Mouse (Mus musculus) midbrain, embryonic 12.5 days (tissue): Measurements from ENCODE around the gene Pkig. TPM values are rescaled to one million over a fixed set of nuclear protein-coding genes. Genes with fewer than 3 reads are reported as not detected.

Experiments
- ATAC-seq: fragments of 200-750 bp; cut with Nextera tagmentation; 2 replicates; pipeline ENCODE4 v1.8.0; 2017; ENCODE audit warnings: low read depth, moderate TSS enrichment, moderate library complexity; ENCODE audit not compliant: low FRiP score
- H3K27ac ChIP-seq: fragments of 300-500 bp; sonication (generic); replicated peaks from 2 replicates; pipeline ENCODE4 v1.5.1; 2016; ENCODE audit warnings: mild to moderate bottlenecking
- H3K27me3 ChIP-seq: fragments of 300-500 bp; sonication (generic); 2 replicates; pipeline ENCODE4 v1.6.1; 2016; ENCODE audit warnings: mild to moderate bottlenecking
- H3K36me3 ChIP-seq: fragments of 300-500 bp; sonication (generic); 2 replicates; pipeline ENCODE4 v1.6.1; 2016
- H3K4me1 ChIP-seq: fragments of 300-500 bp; sonication (generic); 2 replicates; pipeline ENCODE4 v1.6.1; 2016
- H3K4me2 ChIP-seq: fragments of 300-500 bp; sonication (generic); replicated peaks from 2 replicates; pipeline ENCODE4 v1.6.1; 2016; ENCODE audit warnings: mild to moderate bottlenecking, moderate library complexity
- H3K4me3 ChIP-seq: fragments of 300-500 bp; sonication (generic); 2 replicates; pipeline ENCODE4 v1.5.1; 2016; ENCODE audit warnings: mild to moderate bottlenecking
- H3K9ac ChIP-seq: fragments of 300-500 bp; sonication (generic); replicated peaks from 2 replicates; pipeline ENCODE4 v1.6.1; 2016; ENCODE audit warnings: mild to moderate bottlenecking, moderate library complexity
- H3K9me3 ChIP-seq: fragments of 300-500 bp; sonication (generic); 2 replicates; pipeline ENCODE4 v1.6.1; 2016; ENCODE audit warnings: mild to moderate bottlenecking
- WGBS: fragments of 180-500 bp; shearing (Covaris S2); methylation state at CpG from one replicate; pipeline ENCODE4 v1.1.7; 2016; 5-methylcytosine and 5-hydroxymethylcytosine counted together
- polyA plus RNA-seq: library from polyadenylated mRNA; unstranded; fragments of >200 nt; fragmentation: Nextera tagmentation; extraction: Ambion mirVana; gene quantifications from 2 replicates; pipeline ENCODE4 v1.2.1, GENCODE M21; 2016

Pkig gene
- polyA plus RNA-seq: 120 and 125 TPM in 2 replicates

DNA sequence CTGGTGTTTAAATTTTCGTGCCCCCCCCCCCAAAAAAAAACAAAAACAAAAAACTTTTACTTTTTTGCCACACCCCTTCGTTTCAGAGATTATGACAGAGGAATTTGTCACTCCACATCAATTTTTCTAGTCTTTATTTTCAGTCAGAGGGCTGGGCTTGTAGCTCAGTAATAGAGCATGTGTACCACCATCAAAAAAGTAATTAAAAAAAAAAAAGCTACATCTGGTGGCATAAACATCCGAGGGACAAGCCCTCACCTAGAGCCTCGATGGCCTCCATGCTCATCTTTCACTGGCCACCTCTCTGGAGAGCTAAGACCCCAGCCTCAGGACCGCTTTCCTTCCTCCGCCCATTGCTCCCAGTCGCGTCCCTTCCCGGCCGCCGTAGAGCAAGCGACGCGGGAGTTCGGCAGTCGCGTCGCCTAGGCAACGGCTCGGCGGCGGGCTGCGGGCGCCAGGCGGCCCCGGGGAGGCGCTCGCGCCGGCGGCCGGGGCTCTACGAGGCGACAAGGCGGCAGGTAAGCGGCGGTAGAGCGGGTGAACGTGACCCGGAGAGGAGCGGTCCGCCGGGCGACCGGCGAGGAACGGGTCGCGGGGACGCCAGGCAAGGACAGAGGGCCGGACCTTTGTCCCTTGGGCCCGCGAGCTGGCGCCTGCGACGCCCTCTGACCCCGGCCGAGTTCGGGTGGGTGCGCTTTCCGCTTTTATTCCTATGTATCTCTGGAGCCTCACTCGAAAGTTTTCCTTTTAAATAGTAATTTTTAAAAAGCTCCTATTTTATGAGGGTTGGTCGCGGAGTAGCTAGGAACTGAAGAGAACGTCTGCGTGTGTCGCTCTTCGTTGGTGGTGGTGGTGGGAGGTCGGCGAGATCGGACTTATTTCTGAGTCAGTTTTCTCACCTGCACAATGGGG, at the start of gene Pkig:
TSS of gene Pkig (plus strand) at position 412 of the 912 bp plus-strand sequence.
- Histone ChIP-seq H3K9ac (peak within 1 kb of the TSS; percentile 60), H3K36me3 (no peaks in the 10 kb centered on the region), H3K9me3 (no peaks in the 10 kb centered on the region), H3K27me3 (no peaks in the 10 kb centered on the region), H3K4me1 (peaks cover 18% of the 10 kb centered on the region), H3K27ac (peak within 1 kb of the TSS; percentile 72), H3K4me2 (peak within 1 kb of the TSS; percentile 60), H3K4me3 (peak within 1 kb of the TSS; percentile 61)
- ATAC-seq: peak; percentile 92
- under 1% methylated on average over 65 of the region's 71 CpGs for WGBS

DNA sequence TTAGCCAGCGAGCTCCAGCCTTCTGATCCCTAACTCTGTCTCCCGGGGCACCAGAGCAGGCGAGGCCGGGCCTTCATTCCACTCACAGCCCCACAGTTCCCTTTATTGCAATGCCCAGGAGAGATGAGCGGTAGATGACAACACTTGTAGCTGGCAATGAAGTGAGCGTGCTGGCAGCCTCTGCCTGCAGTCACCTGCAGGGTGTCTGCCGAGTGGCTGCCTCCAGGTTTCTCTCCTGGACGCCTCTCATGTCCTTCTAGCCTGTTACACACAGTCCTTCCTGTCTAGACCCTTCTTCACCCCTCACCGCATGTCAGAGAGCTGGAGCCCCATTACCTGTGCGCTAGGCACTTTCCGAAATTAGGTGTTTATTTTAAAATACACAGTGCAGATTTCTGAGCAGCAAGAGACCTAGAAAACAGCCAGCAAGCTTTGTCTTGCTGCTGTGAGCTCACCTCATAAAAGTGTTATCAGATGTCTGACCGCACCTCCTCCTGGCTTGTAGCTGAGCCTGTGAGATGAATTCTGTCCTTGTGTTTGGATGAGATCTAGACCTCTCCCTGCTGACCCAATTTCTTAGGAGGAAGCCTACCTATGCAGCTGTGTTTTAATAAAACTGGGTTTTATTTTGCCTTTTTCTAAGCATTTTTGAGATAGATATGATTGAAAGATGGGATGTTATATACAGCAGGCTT, 48.8 kb upstream of the Pkig start:
- Histone ChIP-seq H3K9ac (no peak overlapping the region), H3K4me3 (no peak overlapping the region), H3K9me3 (no peaks in the 10 kb centered on the region), H3K36me3 (peaks cover 34% of the 10 kb centered on the region), H3K4me2 (no peak overlapping the region), H3K4me1 (no peaks in the 10 kb centered on the region), H3K27ac (no peak overlapping the region), H3K27me3 (no peaks in the 10 kb centered on the region)
- WGBS: 89% methylated on average over 12 of the region's 12 CpGs
- no peak for ATAC-seq

DNA sequence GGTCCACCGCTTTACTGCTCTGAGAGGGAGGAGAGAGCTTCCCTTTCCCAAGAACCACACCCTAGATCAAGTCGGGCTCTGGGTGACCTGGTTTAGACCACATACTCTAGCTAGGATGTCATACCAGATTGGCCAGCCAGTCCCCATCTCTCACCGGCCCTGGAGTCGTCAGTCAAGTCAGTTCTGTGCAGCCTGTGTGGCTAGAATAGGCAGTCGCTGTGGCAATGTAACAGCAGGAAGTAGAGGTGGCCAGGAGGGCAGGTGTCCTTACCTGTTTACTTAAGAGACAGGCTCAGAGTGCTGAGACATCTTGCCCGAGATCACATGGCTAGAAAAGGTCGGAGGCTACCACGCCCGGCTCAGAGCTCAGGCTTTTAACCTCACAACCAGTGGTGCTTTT, 47.0 kb upstream of the Pkig start:
- no peak overlapping the region for H3K4me2 ChIP-seq
- WGBS: 88% methylated on average over 9 of the region's 9 CpGs
- no peak overlapping the region for H3K4me3 ChIP-seq
- ATAC-seq: no peak
- peaks cover 52% of the 10 kb centered on the region for H3K36me3 ChIP-seq
- no peaks in the 10 kb centered on the region for H3K9me3 ChIP-seq
- no peak overlapping the region for H3K27ac ChIP-seq
- H3K9ac ChIP-seq: no peak overlapping the region
- H3K27me3 ChIP-seq: no peaks in the 10 kb centered on the region
- H3K4me1 ChIP-seq: no peaks in the 10 kb centered on the region

DNA sequence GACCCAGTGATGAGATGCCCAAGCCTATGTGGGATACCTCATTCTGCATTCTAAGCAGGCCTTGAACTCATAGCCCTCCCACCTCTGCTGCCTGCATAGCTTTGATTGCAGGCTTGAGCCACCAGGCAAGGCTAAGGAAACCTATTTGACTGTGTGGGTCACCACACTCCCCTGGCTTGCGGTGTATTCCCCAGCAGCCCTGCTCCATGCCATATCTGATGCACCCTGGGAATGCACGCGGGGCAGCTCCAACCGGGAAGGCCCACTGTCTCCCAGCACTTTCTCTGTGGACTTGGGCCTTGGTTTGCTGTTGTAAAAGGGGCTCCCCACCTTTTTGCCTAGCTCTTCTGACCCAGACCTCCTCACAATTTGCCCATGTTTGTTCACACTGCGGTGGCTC, 45.0 kb upstream of the Pkig start:
- WGBS: 94% methylated on average over 5 of the region's 5 CpGs
- no peak for ATAC-seq
- no peaks in the 10 kb centered on the region for H3K9me3 ChIP-seq
- H3K27me3 ChIP-seq: no peaks in the 10 kb centered on the region
- no peak overlapping the region for H3K9ac ChIP-seq
- no peak overlapping the region for H3K4me3 ChIP-seq
- H3K4me1 ChIP-seq: no peaks in the 10 kb centered on the region
- H3K4me2 ChIP-seq: no peak overlapping the region
- H3K27ac ChIP-seq: no peak overlapping the region
- peaks cover 58% of the 10 kb centered on the region for H3K36me3 ChIP-seq

DNA sequence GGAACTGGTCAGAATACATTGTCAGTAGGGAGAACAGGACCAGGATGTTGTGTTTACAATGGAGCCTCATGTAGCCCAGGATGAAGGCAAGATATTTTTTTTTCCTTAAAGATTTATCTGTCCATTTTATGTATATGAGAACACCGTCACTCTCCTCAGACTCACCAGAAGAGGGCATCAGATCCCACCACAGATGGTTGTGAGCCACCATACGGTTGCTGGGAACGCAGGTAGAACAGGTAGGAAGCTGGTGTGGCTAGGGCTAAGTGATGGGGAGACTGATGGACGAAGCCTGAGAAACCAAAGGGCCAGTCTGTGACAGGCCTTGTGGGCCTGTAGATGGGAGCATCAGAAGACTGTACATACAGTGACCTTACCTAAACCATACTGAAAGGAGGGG, 44.2 kb upstream of the Pkig start:
- no peaks in the 10 kb centered on the region for H3K9me3 ChIP-seq
- no peak overlapping the region for H3K4me3 ChIP-seq
- no peak overlapping the region for H3K9ac ChIP-seq
- 94% methylated on average over 4 of the region's 4 CpGs for WGBS
- no peaks in the 10 kb centered on the region for H3K4me1 ChIP-seq
- H3K36me3 ChIP-seq: peaks cover 66% of the 10 kb centered on the region
- H3K4me2 ChIP-seq: no peak overlapping the region
- H3K27ac ChIP-seq: no peak overlapping the region
- H3K27me3 ChIP-seq: no peaks in the 10 kb centered on the region
- ATAC-seq: no peak

DNA sequence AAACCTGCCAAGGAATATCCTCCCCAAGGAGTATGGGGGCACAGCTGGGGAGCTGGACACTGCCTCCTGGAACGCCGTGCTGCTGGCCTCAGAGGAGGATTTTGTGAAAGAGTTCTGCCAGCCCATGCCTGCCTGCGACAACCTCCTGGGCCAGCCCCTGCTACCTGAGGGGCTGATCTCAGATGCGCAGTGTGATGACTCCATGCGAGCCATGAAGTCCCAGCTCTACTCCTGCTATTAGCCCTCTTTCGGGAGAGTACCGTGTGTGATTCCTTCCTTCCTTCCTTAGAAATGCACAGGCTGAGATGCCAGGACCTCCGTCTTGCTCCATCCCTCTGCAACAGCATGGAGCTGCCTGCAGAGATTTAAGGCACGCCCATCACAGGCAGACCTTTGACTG, 42.8 kb upstream of the Pkig start:
- WGBS: 94% methylated on average over 9 of the region's 9 CpGs
- no peaks in the 10 kb centered on the region for H3K27me3 ChIP-seq
- ATAC-seq: no peak
- H3K9ac ChIP-seq: no peak overlapping the region
- H3K36me3 ChIP-seq: peaks cover 80% of the 10 kb centered on the region
- no peaks in the 10 kb centered on the region for H3K4me1 ChIP-seq
- no peak overlapping the region for H3K4me3 ChIP-seq
- H3K27ac ChIP-seq: no peak overlapping the region
- H3K9me3 ChIP-seq: no peaks in the 10 kb centered on the region
- no peak overlapping the region for H3K4me2 ChIP-seq

DNA sequence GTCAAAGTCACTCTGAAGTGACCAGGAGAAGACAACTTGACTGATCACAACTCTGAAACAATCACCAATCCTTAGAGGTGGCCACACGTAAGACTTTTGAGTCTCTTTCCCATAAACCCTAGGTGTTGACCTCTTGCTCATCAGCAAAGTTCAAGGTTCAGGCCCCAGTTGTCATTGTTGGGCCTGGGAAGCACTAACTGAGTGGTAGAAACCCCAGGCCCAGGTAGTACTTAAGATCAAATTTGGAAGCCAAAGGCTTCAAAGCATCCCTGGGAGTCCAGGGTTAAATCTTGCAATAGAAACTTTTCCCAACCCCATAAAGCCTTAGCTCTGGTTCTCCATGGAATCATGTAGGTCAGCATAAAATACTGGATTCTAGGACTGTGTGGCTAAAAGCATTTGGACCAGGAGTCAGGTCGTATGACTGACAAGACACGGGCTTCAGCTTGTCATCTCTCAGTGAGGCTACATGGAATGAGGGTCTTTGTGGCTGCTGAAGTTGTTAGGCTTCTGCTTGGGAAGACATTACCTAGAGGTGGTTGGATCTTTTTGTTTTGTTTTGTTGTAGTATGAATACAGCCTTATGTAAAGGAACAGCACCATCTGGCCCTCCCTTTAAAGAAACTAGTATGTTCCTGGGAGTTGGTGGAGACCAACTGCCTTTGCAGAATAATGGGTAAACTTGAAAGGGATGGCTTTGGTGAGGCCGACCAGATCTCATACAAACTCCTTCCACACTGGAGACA, 42.1 kb upstream of the Pkig start:
- Histone ChIP-seq H3K4me3 (no peak overlapping the region), H3K4me2 (no peak overlapping the region), H3K27ac (no peak overlapping the region), H3K36me3 (peaks cover 82% of the 10 kb centered on the region), H3K4me1 (no peaks in the 10 kb centered on the region), H3K9ac (no peak overlapping the region), H3K9me3 (no peaks in the 10 kb centered on the region), H3K27me3 (no peaks in the 10 kb centered on the region)
- 87% methylated on average over 4 of the region's 4 CpGs for WGBS
- no peak for ATAC-seq

DNA sequence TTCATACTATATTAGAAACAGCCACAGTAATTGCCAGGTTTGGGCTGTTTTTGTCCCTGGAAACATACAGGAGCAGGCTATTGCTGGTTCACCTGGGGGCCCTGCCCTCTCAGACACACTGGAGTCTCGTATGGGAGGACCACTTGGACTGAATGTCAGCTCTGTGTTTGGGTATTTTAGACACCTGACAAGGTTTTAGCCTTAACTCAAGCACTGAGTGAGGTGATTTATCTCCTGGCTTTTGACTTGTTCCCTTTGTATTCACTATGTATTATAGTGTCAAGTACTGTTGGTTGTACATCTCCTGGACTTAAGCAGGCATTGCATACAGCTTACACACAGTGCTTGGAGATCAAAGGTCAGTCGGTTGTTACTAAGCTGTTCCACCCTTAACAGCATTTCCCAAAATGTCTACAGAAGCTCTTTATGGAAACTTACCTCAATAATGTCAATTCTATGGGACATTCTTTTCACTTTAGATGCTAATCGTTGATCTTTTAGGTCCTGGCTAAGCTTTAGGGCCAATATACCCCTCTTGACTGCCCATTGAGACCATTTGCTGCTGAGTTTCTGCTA, 41.4 kb upstream of the Pkig start:
- Histone ChIP-seq H3K27ac (no peak overlapping the region), H3K9ac (no peak overlapping the region), H3K27me3 (no peaks in the 10 kb centered on the region), H3K4me3 (no peak overlapping the region), H3K9me3 (no peaks in the 10 kb centered on the region), H3K36me3 (peaks cover 82% of the 10 kb centered on the region), H3K4me1 (no peaks in the 10 kb centered on the region), H3K4me2 (no peak overlapping the region)
- ATAC-seq: no peak
- WGBS: 84% methylated on average over 3 of the region's 3 CpGs

DNA sequence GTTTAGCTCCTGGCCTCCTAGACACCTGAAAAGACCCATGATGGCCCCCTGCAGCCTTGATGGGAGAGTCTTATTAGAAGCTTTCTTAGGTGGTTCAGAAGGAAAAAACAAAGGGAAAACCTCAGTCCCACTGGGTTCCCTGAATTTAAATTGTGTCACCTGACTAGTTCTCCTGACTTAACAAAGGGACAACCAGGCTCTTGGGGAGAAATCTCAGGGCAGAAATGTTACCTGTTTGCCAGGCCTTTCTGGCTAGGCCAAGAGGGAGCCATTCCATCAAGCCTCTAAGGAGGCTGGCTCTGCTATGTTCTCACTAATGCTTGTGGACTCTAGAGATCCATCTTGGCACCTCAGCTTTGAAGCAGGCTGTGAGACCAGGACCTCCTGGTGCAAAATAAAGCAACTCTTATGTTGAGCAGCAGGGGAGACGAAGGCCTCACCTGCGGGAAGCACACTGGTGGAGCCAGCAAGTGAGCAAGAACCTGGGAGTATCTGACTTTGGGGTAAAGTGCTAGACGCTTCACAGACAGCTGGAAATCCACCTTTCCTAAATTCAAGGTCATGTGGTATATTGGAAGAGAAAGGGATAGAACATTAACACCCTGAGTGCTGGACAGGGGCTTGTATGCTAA, 40.8 kb upstream of the Pkig start:
- no peak overlapping the region for H3K27ac ChIP-seq
- ATAC-seq: no peak
- no peaks in the 10 kb centered on the region for H3K9me3 ChIP-seq
- H3K4me2 ChIP-seq: no peak overlapping the region
- H3K36me3 ChIP-seq: peaks cover 88% of the 10 kb centered on the region
- no peaks in the 10 kb centered on the region for H3K27me3 ChIP-seq
- no peak overlapping the region for H3K9ac ChIP-seq
- no peaks in the 10 kb centered on the region for H3K4me1 ChIP-seq
- WGBS: 83% methylated on average over 3 of the region's 3 CpGs
- H3K4me3 ChIP-seq: no peak overlapping the region

DNA sequence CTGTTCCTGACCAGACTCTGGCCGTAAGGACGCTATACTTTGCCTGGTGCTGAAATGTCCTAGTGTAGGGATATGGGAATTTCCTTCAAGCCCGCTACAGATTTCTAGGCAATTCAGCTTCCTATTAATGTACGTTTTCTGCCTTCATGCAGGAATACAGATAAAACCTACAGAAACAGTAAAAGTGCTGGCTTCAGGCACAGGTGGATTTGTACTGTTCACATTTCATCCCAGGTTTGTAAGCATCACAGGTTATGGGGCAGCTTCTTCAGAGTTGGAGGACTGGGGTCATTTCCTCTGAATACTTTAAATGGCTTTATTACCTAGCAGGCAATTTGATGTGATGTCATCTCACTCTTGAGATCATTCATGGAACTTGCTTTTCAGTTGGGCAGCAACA, 40.3 kb upstream of the Pkig start:
- ATAC-seq: no peak
- H3K27ac ChIP-seq: no peak overlapping the region
- no peak overlapping the region for H3K4me3 ChIP-seq
- WGBS: 89% methylated on average over 4 of the region's 4 CpGs
- H3K4me1 ChIP-seq: no peaks in the 10 kb centered on the region
- H3K9me3 ChIP-seq: no peaks in the 10 kb centered on the region
- peaks cover 93% of the 10 kb centered on the region for H3K36me3 ChIP-seq
- H3K9ac ChIP-seq: no peak overlapping the region
- no peaks in the 10 kb centered on the region for H3K27me3 ChIP-seq
- H3K4me2 ChIP-seq: no peak overlapping the region

DNA sequence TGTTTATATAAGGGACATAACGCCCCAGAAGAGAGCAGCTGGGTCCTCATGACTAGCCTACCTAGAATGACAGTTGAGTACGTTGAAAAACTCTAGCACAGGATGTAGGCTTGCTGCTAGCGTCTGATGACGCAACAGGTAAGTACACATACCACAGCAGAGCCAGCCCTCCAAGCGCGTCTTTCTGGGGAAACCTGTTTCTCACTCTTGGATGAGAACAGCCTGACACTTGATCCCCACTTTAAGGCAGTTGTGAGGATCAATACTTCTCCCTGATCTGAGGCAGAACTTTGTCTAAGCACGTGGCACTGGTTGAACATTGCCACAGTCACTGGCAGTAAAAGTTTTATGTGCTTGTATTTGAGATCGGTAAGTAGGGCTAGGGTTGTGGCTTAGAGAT, 37.7 kb upstream of the Pkig start:
- H3K4me2 ChIP-seq: no peak overlapping the region
- H3K9ac ChIP-seq: no peak overlapping the region
- H3K27me3 ChIP-seq: no peaks in the 10 kb centered on the region
- H3K36me3 ChIP-seq: peaks cover 90% of the 10 kb centered on the region
- no peak overlapping the region for H3K4me3 ChIP-seq
- no peaks in the 10 kb centered on the region for H3K9me3 ChIP-seq
- no peaks in the 10 kb centered on the region for H3K4me1 ChIP-seq
- ATAC-seq: no peak
- no peak overlapping the region for H3K27ac ChIP-seq
- 91% methylated on average over 8 of the region's 8 CpGs for WGBS
